Comparison of ENCODE assay signal across 8 mouse cellular contexts in genomic region chr13:91370441-91370840, GRCm38 (mm10).
DNase-seq lines count a peak whose midpoint lies in the region; ATAC-seq and TF ChIP-seq lines count a peak whose summit lies in the region.

No protein-coding gene starts in this region.

- no peak for ATAC-seq in embryonic facial prominence, embryonic 13.5 days (ENCODE audit: insufficient number of reproducible peaks, insufficient read depth, low FRiP score, low TSS enrichment, low read depth)
- peak; percentile 58 for ATAC-seq in hindbrain, embryonic 11.5 days (ENCODE audit: low FRiP score)
- no peak for ATAC-seq in limb, embryonic 14.5 days (ENCODE audit: low FRiP score, low read depth)
- ATAC-seq in midbrain, embryonic 16.5 days, result peak; percentile 55

- DNase-seq in gastrocnemius, adult 2 months, result peak; percentile 65
- DNase-seq in gastrocnemius, adult 8-10 months (ENCODE audit: low spot score in 2 of 2), result no peak
- peak; percentile 22 for DNase-seq in MN1 (ENCODE audit: low spot score)
- DNase-seq in hindbrain, embryonic 11.5 days (ENCODE audit: low spot score), result no peak
- no peak for DNase-seq in limb, embryonic 14.5 days (ENCODE audit: low spot score)
- peak; percentile 56 for DNase-seq in thymus, adult 2 months

- H3K4me1 ChIP-seq in embryonic facial prominence, embryonic 13.5 days, result peaks cover 66% of the 10 kb centered on the region
- H3K4me1 ChIP-seq in hindbrain, embryonic 11.5 days (replicated peaks; ENCODE audit: control insufficient read depth, insufficient read depth, low read length), result peaks cover 15% of the 10 kb centered on the region
- H3K4me1 ChIP-seq in limb, embryonic 14.5 days (ENCODE audit: control insufficient read depth, insufficient read depth, low read length), result peaks cover 77% of the 10 kb centered on the region
- peaks cover 39% of the 10 kb centered on the region for H3K4me1 ChIP-seq in midbrain, embryonic 16.5 days (ENCODE audit: control insufficient read depth, insufficient read depth, low read length)
- peaks cover 21% of the 10 kb centered on the region for H3K4me1 ChIP-seq in thymus, adult 2 months (replicated peaks; ENCODE audit: control insufficient read depth, insufficient read depth, low read length)

- H3K36me3 ChIP-seq in embryonic facial prominence, embryonic 13.5 days, result no peaks in the 10 kb centered on the region
- no peaks in the 10 kb centered on the region for H3K36me3 ChIP-seq in hindbrain, embryonic 11.5 days (ENCODE audit: control insufficient read depth, insufficient read depth, low read length)
- no peaks in the 10 kb centered on the region for H3K36me3 ChIP-seq in limb, embryonic 14.5 days (ENCODE audit: control insufficient read depth, insufficient read depth, low read length)
- no peaks in the 10 kb centered on the region for H3K36me3 ChIP-seq in midbrain, embryonic 16.5 days (ENCODE audit: control insufficient read depth, insufficient read depth, low read length)
- no peaks in the 10 kb centered on the region for H3K36me3 ChIP-seq in thymus, adult 2 months (ENCODE audit: control insufficient read depth, insufficient read depth, low read length)

- WGBS in embryonic facial prominence, embryonic 13.5 days, result 1% methylated on average over 11 of the region's 11 CpGs
- WGBS in hindbrain, embryonic 11.5 days, result 2% methylated on average over 11 of the region's 11 CpGs
- 4% methylated on average over 11 of the region's 11 CpGs for WGBS in limb, embryonic 14.5 days
- under 1% methylated on average over 11 of the region's 11 CpGs for WGBS in midbrain, embryonic 16.5 days
- under 1% methylated on average over 11 of the region's 11 CpGs for WGBS in thymus, adult 2 months

- intact Hi-C loops in gastrocnemius, adult 2 months (cut with DNase I), result loop anchor here (5.0 kb wide), 1 partner anchor 267 kb away; no protein-coding TSS in a partner anchor

- H3K27me3 ChIP-seq in embryonic facial prominence, embryonic 13.5 days, result no peaks in the 10 kb centered on the region
- no peaks in the 10 kb centered on the region for H3K27me3 ChIP-seq in hindbrain, embryonic 11.5 days (ENCODE audit: control insufficient read depth, insufficient read depth, low read length)
- no peaks in the 10 kb centered on the region for H3K27me3 ChIP-seq in limb, embryonic 14.5 days (ENCODE audit: control insufficient read depth, insufficient read depth, low read length)
- H3K27me3 ChIP-seq in midbrain, embryonic 16.5 days (ENCODE audit: control insufficient read depth, insufficient read depth, low read depth, low read length), result no peaks in the 10 kb centered on the region
- H3K27me3 ChIP-seq in thymus, adult 2 months (ENCODE audit: control insufficient read depth, insufficient read depth, low read length), result no peaks in the 10 kb centered on the region

- H3K4me3 ChIP-seq in gastrocnemius, adult 2 months, result peak overlapping the region; percentile 69
- H3K4me3 ChIP-seq in embryonic facial prominence, embryonic 13.5 days, result peak overlapping the region; percentile 39
- peak overlapping the region; percentile 36 for H3K4me3 ChIP-seq in hindbrain, embryonic 11.5 days (ENCODE audit: low read depth, low read length)
- peak overlapping the region; percentile 31 for H3K4me3 ChIP-seq in limb, embryonic 14.5 days (replicated peaks; ENCODE audit: low read length)
- peak overlapping the region; percentile 39 for H3K4me3 ChIP-seq in midbrain, embryonic 16.5 days (ENCODE audit: low read depth, low read length)
- H3K4me3 ChIP-seq in thymus, adult 2 months (ENCODE audit: control insufficient read depth, insufficient read depth, low read length), result peak overlapping the region; percentile 56

- peak overlapping the region; percentile 94 for H3K27ac ChIP-seq in gastrocnemius, adult 2 months
- peak overlapping the region; percentile 100 for H3K27ac ChIP-seq in embryonic facial prominence, embryonic 13.5 days
- peak overlapping the region; percentile 98 for H3K27ac ChIP-seq in hindbrain, embryonic 11.5 days (ENCODE audit: low read depth, low read length)
- peak overlapping the region; percentile 99 for H3K27ac ChIP-seq in limb, embryonic 14.5 days (replicated peaks; ENCODE audit: low read depth, low read length)
- H3K27ac ChIP-seq in midbrain, embryonic 16.5 days (ENCODE audit: low read length), result peak overlapping the region; percentile 96
- H3K27ac ChIP-seq in thymus, adult 2 months (ENCODE audit: control insufficient read depth, insufficient read depth, low read length), result peak overlapping the region; percentile 96

- no peak for TF ChIP-seq POLR2A in limb, embryonic 14.5 days (IDR thresholded peaks at IDR 0.05; ENCODE audit: borderline replicate concordance, extremely low read depth, insufficient read depth, insufficient read length)
- TF ChIP-seq POLR2A in thymus, adult 2 months (IDR thresholded peaks at IDR 0.05; ENCODE audit: control insufficient read depth, extremely low read depth, insufficient read depth, low read length, poor library complexity), result no peak

- no peaks in the 10 kb centered on the region for H3K9me3 ChIP-seq in embryonic facial prominence, embryonic 13.5 days
- H3K9me3 ChIP-seq in hindbrain, embryonic 11.5 days (ENCODE audit: control insufficient read depth, low read length), result no peaks in the 10 kb centered on the region
- H3K9me3 ChIP-seq in limb, embryonic 14.5 days (ENCODE audit: control insufficient read depth, low read length), result no peaks in the 10 kb centered on the region
- H3K9me3 ChIP-seq in midbrain, embryonic 16.5 days (replicated peaks; ENCODE audit: control insufficient read depth, low read length, poor library complexity, severe bottlenecking), result no peaks in the 10 kb centered on the region

- no peak for TF ChIP-seq CTCF in gastrocnemius, adult 2 months (IDR thresholded peaks at IDR 0.05)
- TF ChIP-seq CTCF in thymus, adult 2 months (IDR thresholded peaks at IDR 0.05; ENCODE audit: borderline replicate concordance, control insufficient read depth, extremely low read depth, insufficient read depth, low read length, poor library complexity), result no peak

- peak overlapping the region; percentile 70 for H3K4me2 ChIP-seq in embryonic facial prominence, embryonic 13.5 days
- peak overlapping the region; percentile 81 for H3K4me2 ChIP-seq in hindbrain, embryonic 11.5 days (replicated peaks; ENCODE audit: low read depth, low read length)
- peak overlapping the region; percentile 61 for H3K4me2 ChIP-seq in limb, embryonic 14.5 days (replicated peaks; ENCODE audit: low read depth, low read length, severe bottlenecking)
- peak overlapping the region; percentile 83 for H3K4me2 ChIP-seq in midbrain, embryonic 16.5 days (ENCODE audit: low read length)

- H3K9ac ChIP-seq in embryonic facial prominence, embryonic 13.5 days, result peak overlapping the region; percentile 74
- H3K9ac ChIP-seq in hindbrain, embryonic 11.5 days (ENCODE audit: low read depth, low read length), result peak overlapping the region; percentile 55
- peak overlapping the region; percentile 58 for H3K9ac ChIP-seq in limb, embryonic 14.5 days (ENCODE audit: low read depth, low read length, severe bottlenecking)
- H3K9ac ChIP-seq in midbrain, embryonic 16.5 days (ENCODE audit: low read depth, low read length), result peak overlapping the region; percentile 63

Comparison
In these comparisons a context has a peak if more than half of its experiments do, and no peak if none do; other contexts are left out.
1. DNase-seq: peak in gastrocnemius, adult 2 months (single experiment), MN1 (single experiment) and thymus, adult 2 months (single experiment); none in gastrocnemius, adult 8-10 months (0 of 2), hindbrain, embryonic 11.5 days (single experiment) and limb, embryonic 14.5 days (single experiment).
2. ATAC-seq: peak in hindbrain, embryonic 11.5 days (single experiment) and midbrain, embryonic 16.5 days (single experiment); none in embryonic facial prominence, embryonic 13.5 days (single experiment) and limb, embryonic 14.5 days (single experiment).
3. Peak in every context shown above with its lines, with median percentiles within 50 percentile points of each other: H3K27ac ChIP-seq, H3K4me3 ChIP-seq, H3K4me2 ChIP-seq and H3K9ac ChIP-seq.